Mouse (Mus musculus): ENCODE measurements around the gene Dgkz. TPM values are rescaled to one million over a fixed set of nuclear protein-coding genes. Genes with fewer than 3 reads are reported as not detected.

Dgkz gene
- total and polyA plus RNA-seq, 2 experiments from 2014 or later = 40.7 to 163 TPM

- H3K4me1 ChIP-seq (ENCODE audit: insufficient read depth, low read length) = peaks cover 5% of the 10 kb centered on the region; the same call in 1 of the 2 replicates
- no peaks in the 10 kb centered on the region for H3K9me3 ChIP-seq (ENCODE audit: low read length)
- peak overlapping the region; percentile 45; the same call in 1 of the 2 replicates for H3K9ac ChIP-seq (replicated peaks; ENCODE audit: low read length)
- DNase-seq (ENCODE audit: low spot score) = no peak
- H3K4me3 ChIP-seq (ENCODE audit: low read length) = peak overlapping the region; percentile 57
- TF ChIP-seq CTCF (IDR thresholded peaks at IDR 0.05; ENCODE audit: low read depth) = no peak
- no peak overlapping the region for H3K27ac ChIP-seq
- H3K4me2 ChIP-seq (ENCODE audit: low read depth, low read length) = peak overlapping the region; percentile 88
- peaks cover 8% of the 10 kb centered on the region for H3K36me3 ChIP-seq (ENCODE audit: insufficient read depth, low read length)
- peaks cover 13% of the 10 kb centered on the region; the same call in 1 of the 2 replicates for H3K27me3 ChIP-seq (ENCODE audit: insufficient read depth, low read length)
- 2% methylated on average over 35 of the region's 37 CpGs for WGBS
- ATAC-seq = no peak
These were observed 52.9 kb downstream of the Dgkz start for GRCm38 (mm10) chr2:91922586-91923414.

GRCm38 (mm10) chr2:91921790-91922570 is 53.7 kb downstream of the Dgkz start:
- TF ChIP-seq CTCF (IDR thresholded peaks at IDR 0.05; ENCODE audit: low read depth) = peak; percentile 70
- Histone ChIP-seq H3K27ac (no peak overlapping the region), H3K4me2 (ENCODE audit: low read depth, low read length) (peak overlapping the region; percentile 88), H3K4me3 (ENCODE audit: low read length) (peak overlapping the region; percentile 57), H3K27me3 (ENCODE audit: insufficient read depth, low read length) (peaks cover 13% of the 10 kb centered on the region; the same call in 1 of the 2 replicates), H3K9ac (replicated peaks; ENCODE audit: low read length) (peak overlapping the region; percentile 45), H3K4me1 (ENCODE audit: insufficient read depth, low read length) (peaks cover 5% of the 10 kb centered on the region; the same call in 1 of the 2 replicates), H3K9me3 (ENCODE audit: low read length) (no peaks in the 10 kb centered on the region), H3K36me3 (ENCODE audit: insufficient read depth, low read length) (peaks cover 16% of the 10 kb centered on the region)
- peak; percentile 82 for DNase-seq (ENCODE audit: low spot score)
- ATAC-seq = peak; percentile 70
- WGBS = under 1% methylated on average over 59 of the region's 64 CpGs

GRCm38 (mm10) chr2:91921181-91921789 is 54.4 kb downstream of the Dgkz start:
- DNase-seq (ENCODE audit: low spot score) = no peak
- Histone ChIP-seq H3K4me1 (ENCODE audit: insufficient read depth, low read length) (peaks cover 5% of the 10 kb centered on the region; the same call in 1 of the 2 replicates), H3K27me3 (ENCODE audit: insufficient read depth, low read length) (peaks cover 13% of the 10 kb centered on the region; the same call in 1 of the 2 replicates), H3K4me3 (ENCODE audit: low read length) (peak overlapping the region; percentile 57), H3K9me3 (ENCODE audit: low read length) (no peaks in the 10 kb centered on the region), H3K36me3 (ENCODE audit: insufficient read depth, low read length) (peaks cover 16% of the 10 kb centered on the region), H3K4me2 (ENCODE audit: low read depth, low read length) (peak overlapping the region; percentile 88), H3K9ac (replicated peaks; ENCODE audit: low read length) (peak overlapping the region; percentile 45), H3K27ac (no peak overlapping the region)
- TF ChIP-seq CTCF (IDR thresholded peaks at IDR 0.05; ENCODE audit: low read depth) = no peak
- no peak; the same call in 1 of the 2 replicates for ATAC-seq
- 4% methylated on average over 31 of the region's 31 CpGs for WGBS

GRCm38 (mm10) chr2:91920130-91920529 is 55.5 kb downstream of the Dgkz start:
- Histone ChIP-seq H3K27ac (no peak overlapping the region), H3K9ac (replicated peaks; ENCODE audit: low read length) (no peak overlapping the region), H3K4me1 (ENCODE audit: insufficient read depth, low read length) (peaks cover 5% of the 10 kb centered on the region; the same call in 1 of the 2 replicates), H3K36me3 (ENCODE audit: insufficient read depth, low read length) (peaks cover 16% of the 10 kb centered on the region), H3K4me3 (ENCODE audit: low read length) (no peak overlapping the region), H3K4me2 (ENCODE audit: low read depth, low read length) (no peak overlapping the region), H3K27me3 (ENCODE audit: insufficient read depth, low read length) (peaks cover 13% of the 10 kb centered on the region; the same call in 1 of the 2 replicates), H3K9me3 (ENCODE audit: low read length) (no peaks in the 10 kb centered on the region)
- TF ChIP-seq CTCF (IDR thresholded peaks at IDR 0.05; ENCODE audit: low read depth) = no peak
- no peak for ATAC-seq
- WGBS = 73% methylated on average over 4 of the region's 4 CpGs
- no peak for DNase-seq (ENCODE audit: low spot score)

GRCm38 (mm10) chr2:91917096-91917495 is 58.6 kb downstream of the Dgkz start:
- Histone ChIP-seq H3K4me3 (ENCODE audit: low read length) (no peak overlapping the region), H3K27ac (no peak overlapping the region), H3K4me1 (ENCODE audit: insufficient read depth, low read length) (peaks cover 3% of the 10 kb centered on the region; the same call in 1 of the 2 replicates), H3K36me3 (ENCODE audit: insufficient read depth, low read length) (peaks cover 39% of the 10 kb centered on the region), H3K4me2 (ENCODE audit: low read depth, low read length) (no peak overlapping the region), H3K9me3 (ENCODE audit: low read length) (no peaks in the 10 kb centered on the region), H3K9ac (replicated peaks; ENCODE audit: low read length) (no peak overlapping the region), H3K27me3 (ENCODE audit: insufficient read depth, low read length) (0 out of 2 replicates have a peak, but pooled peaks cover 1% of the 10 kb centered on the region)
- DNase-seq (ENCODE audit: low spot score) (no peak), ATAC-seq (no peak)
- WGBS = 84% methylated on average over 7 of the region's 7 CpGs
- no peak for TF ChIP-seq CTCF (IDR thresholded peaks at IDR 0.05; ENCODE audit: low read depth)

- Histone ChIP-seq H3K4me3 (ENCODE audit: low read length) (no peak overlapping the region), H3K27me3 (ENCODE audit: insufficient read depth, low read length) (no peaks in the 10 kb centered on the region), H3K27ac (no peak overlapping the region), H3K4me2 (ENCODE audit: low read depth, low read length) (no peak overlapping the region), H3K4me1 (ENCODE audit: insufficient read depth, low read length) (no peaks in the 10 kb centered on the region), H3K36me3 (ENCODE audit: insufficient read depth, low read length) (peaks cover 44% of the 10 kb centered on the region), H3K9me3 (ENCODE audit: low read length) (no peaks in the 10 kb centered on the region), H3K9ac (replicated peaks; ENCODE audit: low read length) (no peak overlapping the region)
- DNase-seq (ENCODE audit: low spot score) (no peak), ATAC-seq (no peak)
- TF ChIP-seq CTCF (IDR thresholded peaks at IDR 0.05; ENCODE audit: low read depth) = no peak
- 91% methylated on average over 7 of the region's 7 CpGs for WGBS
These were observed 59.2 kb downstream of the Dgkz start for GRCm38 (mm10) chr2:91916346-91916977.
